Mouse (Mus musculus): ENCODE measurements around the gene Unc93a. TPM values are rescaled to one million over a fixed set of nuclear protein-coding genes. Genes with fewer than 3 reads are reported as not detected.
"Not testable (repeated sequence)": the region's sequence is repeated elsewhere in the genome, so short reads cannot be mapped to it uniquely, and the experiment has no call there.

Gene Unc93a
- total RNA-seq (2014; rRNA removed): 0.09 and 0.13 TPM in 2 replicates
- 0.04 and 0.11 TPM in 2 replicates for polyA plus RNA-seq (2012; rRNA removed)

GRCm38 (mm10) chr17:13131710-13132109 is at the start of gene Unc93a:
Gene Unc93a (minus strand): TSS chr17:13131810.
- H3K9ac ChIP-seq (ENCODE audit: low read depth, low read length); H3K4me3 ChIP-seq (ENCODE audit: insufficient read depth, low read depth, low read length); H3K4me1 ChIP-seq (ENCODE audit: control insufficient read depth, insufficient read depth, low read length); H3K79me2 ChIP-seq (ENCODE audit: control insufficient read depth, insufficient read depth, low read length); H3K27ac ChIP-seq (replicated peaks; ENCODE audit: insufficient read depth, low read depth, low read length); DNase-seq (ENCODE audit: extremely low read depth, low read depth, low spot score); H3K27me3 ChIP-seq (ENCODE audit: control insufficient read depth, insufficient read depth, low read length); H3K36me3 ChIP-seq (ENCODE audit: control insufficient read depth, insufficient read depth, low read length): not testable (repeated sequence)
- WGBS: 92% methylated on average over 3 of the region's 4 CpGs

DNA sequence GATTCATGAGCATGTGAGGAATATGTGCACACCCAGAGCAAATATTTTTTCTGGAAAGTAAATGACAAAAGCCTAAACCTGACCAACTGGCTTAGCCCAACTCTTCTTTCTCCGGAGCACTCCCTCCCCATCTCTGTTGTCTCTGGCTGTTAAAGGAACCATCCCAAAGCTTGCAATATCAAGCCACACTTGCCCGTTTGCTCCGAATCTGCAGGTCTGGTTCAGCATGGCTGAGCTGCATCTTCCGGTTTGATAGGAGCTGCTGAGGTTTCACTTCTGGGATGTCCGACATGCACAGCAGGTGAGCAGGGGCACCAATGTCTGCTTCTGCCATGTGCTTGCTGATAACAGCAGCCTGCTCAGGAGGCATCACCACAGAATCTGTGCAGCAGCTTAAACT is 48.9 kb upstream of the Unc93a start:
- H3K4me1 ChIP-seq (ENCODE audit: control insufficient read depth, insufficient read depth, low read length): not testable (repeated sequence)

GRCm38 (mm10) chr17:13179021-13179420 is 47.4 kb upstream of the Unc93a start:
- WGBS: 84% methylated on average over 4 of the region's 4 CpGs
- H3K4me3 ChIP-seq (ENCODE audit: insufficient read depth, low read depth, low read length); H3K79me2 ChIP-seq (ENCODE audit: control insufficient read depth, insufficient read depth, low read length); DNase-seq (ENCODE audit: extremely low read depth, low read depth, low spot score); H3K36me3 ChIP-seq (ENCODE audit: control insufficient read depth, insufficient read depth, low read length); H3K27me3 ChIP-seq (ENCODE audit: control insufficient read depth, insufficient read depth, low read length); H3K4me1 ChIP-seq (ENCODE audit: control insufficient read depth, insufficient read depth, low read length); H3K9ac ChIP-seq (ENCODE audit: low read depth, low read length); H3K27ac ChIP-seq (replicated peaks; ENCODE audit: insufficient read depth, low read depth, low read length): not testable (repeated sequence)

More for the DNA sequence above, 48.9 kb upstream of the Unc93a start:
- H3K27ac ChIP-seq (replicated peaks; ENCODE audit: insufficient read depth, low read depth, low read length); H3K79me2 ChIP-seq (ENCODE audit: control insufficient read depth, insufficient read depth, low read length); H3K27me3 ChIP-seq (ENCODE audit: control insufficient read depth, insufficient read depth, low read length); H3K36me3 ChIP-seq (ENCODE audit: control insufficient read depth, insufficient read depth, low read length); DNase-seq (ENCODE audit: extremely low read depth, low read depth, low spot score); H3K9ac ChIP-seq (ENCODE audit: low read depth, low read length); H3K4me3 ChIP-seq (ENCODE audit: insufficient read depth, low read depth, low read length): not testable (repeated sequence)
- WGBS: 86% methylated on average over 5 of the region's 5 CpGs

DNA sequence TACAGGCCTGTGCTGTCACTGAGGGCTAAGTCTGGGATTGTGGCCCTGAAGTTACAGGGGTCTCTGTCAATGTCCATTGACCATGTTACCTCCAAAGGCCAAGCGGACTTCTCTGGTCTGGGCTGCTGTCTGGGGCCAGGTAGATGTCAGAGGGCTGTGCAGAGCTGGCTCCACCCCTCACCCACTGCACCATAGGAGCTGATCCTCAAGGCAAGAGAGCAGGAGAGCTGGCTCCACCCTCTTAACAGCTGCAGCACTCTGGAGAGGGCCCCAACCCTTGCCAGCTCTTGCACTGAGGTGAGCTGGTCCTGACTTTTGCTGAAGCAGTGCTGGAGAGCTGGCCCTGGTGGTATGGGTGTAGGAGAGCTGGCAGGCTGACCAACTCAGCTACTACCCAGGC is 46.2 kb upstream of the Unc93a start:
- H3K9ac ChIP-seq (ENCODE audit: low read depth, low read length); DNase-seq (ENCODE audit: extremely low read depth, low read depth, low spot score); H3K27me3 ChIP-seq (ENCODE audit: control insufficient read depth, insufficient read depth, low read length); H3K36me3 ChIP-seq (ENCODE audit: control insufficient read depth, insufficient read depth, low read length); H3K4me1 ChIP-seq (ENCODE audit: control insufficient read depth, insufficient read depth, low read length); H3K27ac ChIP-seq (replicated peaks; ENCODE audit: insufficient read depth, low read depth, low read length); H3K4me3 ChIP-seq (ENCODE audit: insufficient read depth, low read depth, low read length); H3K79me2 ChIP-seq (ENCODE audit: control insufficient read depth, insufficient read depth, low read length): not testable (repeated sequence)
- 61% methylated on average over 1 of the region's 1 CpGs for WGBS

DNA sequence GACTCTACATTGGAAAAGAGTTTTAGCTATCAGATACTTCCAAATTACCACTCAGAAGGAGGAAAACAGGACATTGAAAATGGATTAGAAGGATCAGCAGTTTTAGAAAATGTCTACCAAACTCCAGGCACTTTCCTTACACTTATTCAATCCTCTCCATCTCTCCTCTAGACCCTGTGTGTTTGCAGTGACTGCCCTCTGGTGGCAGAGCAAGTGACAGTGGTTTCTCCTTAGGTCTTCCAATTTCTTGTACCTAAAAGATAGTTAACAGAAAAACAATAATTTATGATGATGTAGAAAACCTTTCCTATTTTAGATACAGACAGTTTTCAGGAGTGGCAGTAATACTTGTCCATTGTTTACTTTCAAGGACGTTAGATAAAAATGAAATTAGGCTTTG is 44.0 kb upstream of the Unc93a start:
- not testable (repeated sequence) for H3K27ac ChIP-seq (replicated peaks; ENCODE audit: insufficient read depth, low read depth, low read length); H3K9ac ChIP-seq (ENCODE audit: low read depth, low read length); DNase-seq (ENCODE audit: extremely low read depth, low read depth, low spot score); H3K36me3 ChIP-seq (ENCODE audit: control insufficient read depth, insufficient read depth, low read length); H3K4me3 ChIP-seq (ENCODE audit: insufficient read depth, low read depth, low read length); H3K79me2 ChIP-seq (ENCODE audit: control insufficient read depth, insufficient read depth, low read length); H3K4me1 ChIP-seq (ENCODE audit: control insufficient read depth, insufficient read depth, low read length); H3K27me3 ChIP-seq (ENCODE audit: control insufficient read depth, insufficient read depth, low read length)
- 42% methylated on average over 1 of the region's 1 CpGs for WGBS

DNA sequence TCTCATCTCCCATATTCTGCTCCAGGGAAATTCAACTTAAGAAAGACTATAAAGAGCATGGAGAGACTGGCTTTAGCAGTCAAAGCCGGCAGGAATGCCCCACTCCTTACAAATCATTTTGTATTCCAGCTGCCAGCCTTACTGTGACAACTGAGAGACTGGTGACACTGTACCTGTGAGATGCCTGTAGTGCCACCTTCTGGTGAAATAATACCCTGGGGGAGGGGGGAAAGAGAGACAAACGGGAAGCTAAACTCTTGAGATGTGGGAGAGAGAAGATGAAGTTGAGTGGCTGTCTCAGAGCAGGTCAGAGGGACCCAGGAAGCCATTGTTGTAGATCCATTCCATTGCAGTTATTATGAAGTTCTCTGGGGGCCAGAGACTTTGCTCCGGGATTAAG is 42.4 kb upstream of the Unc93a start:
- H3K27ac ChIP-seq (replicated peaks; ENCODE audit: insufficient read depth, low read depth, low read length); H3K4me1 ChIP-seq (ENCODE audit: control insufficient read depth, insufficient read depth, low read length); H3K4me3 ChIP-seq (ENCODE audit: insufficient read depth, low read depth, low read length); DNase-seq (ENCODE audit: extremely low read depth, low read depth, low spot score); H3K27me3 ChIP-seq (ENCODE audit: control insufficient read depth, insufficient read depth, low read length); H3K79me2 ChIP-seq (ENCODE audit: control insufficient read depth, insufficient read depth, low read length); H3K36me3 ChIP-seq (ENCODE audit: control insufficient read depth, insufficient read depth, low read length); H3K9ac ChIP-seq (ENCODE audit: low read depth, low read length): not testable (repeated sequence)
- WGBS: 29% methylated on average over 2 of the region's 3 CpGs

- H3K4me1 ChIP-seq (ENCODE audit: control insufficient read depth, insufficient read depth, low read length); H3K27ac ChIP-seq (replicated peaks; ENCODE audit: insufficient read depth, low read depth, low read length); H3K36me3 ChIP-seq (ENCODE audit: control insufficient read depth, insufficient read depth, low read length); H3K9ac ChIP-seq (ENCODE audit: low read depth, low read length); H3K79me2 ChIP-seq (ENCODE audit: control insufficient read depth, insufficient read depth, low read length); H3K27me3 ChIP-seq (ENCODE audit: control insufficient read depth, insufficient read depth, low read length); H3K4me3 ChIP-seq (ENCODE audit: insufficient read depth, low read depth, low read length); DNase-seq (ENCODE audit: extremely low read depth, low read depth, low spot score): not testable (repeated sequence)
- WGBS: 84% methylated on average over 6 of the region's 6 CpGs
Observed at GRCm38 (mm10) chr17:13173578-13173977, 42.0 kb upstream of the Unc93a start.

- H3K9ac ChIP-seq (ENCODE audit: low read depth, low read length); H3K27me3 ChIP-seq (ENCODE audit: control insufficient read depth, insufficient read depth, low read length); H3K36me3 ChIP-seq (ENCODE audit: control insufficient read depth, insufficient read depth, low read length); H3K4me3 ChIP-seq (ENCODE audit: insufficient read depth, low read depth, low read length); H3K79me2 ChIP-seq (ENCODE audit: control insufficient read depth, insufficient read depth, low read length); DNase-seq (ENCODE audit: extremely low read depth, low read depth, low spot score); H3K4me1 ChIP-seq (ENCODE audit: control insufficient read depth, insufficient read depth, low read length); H3K27ac ChIP-seq (replicated peaks; ENCODE audit: insufficient read depth, low read depth, low read length): not testable (repeated sequence)
- 91% methylated on average over 7 of the region's 7 CpGs for WGBS
Observed at GRCm38 (mm10) chr17:13146128-13146527, 14.5 kb upstream of the Unc93a start.

DNA sequence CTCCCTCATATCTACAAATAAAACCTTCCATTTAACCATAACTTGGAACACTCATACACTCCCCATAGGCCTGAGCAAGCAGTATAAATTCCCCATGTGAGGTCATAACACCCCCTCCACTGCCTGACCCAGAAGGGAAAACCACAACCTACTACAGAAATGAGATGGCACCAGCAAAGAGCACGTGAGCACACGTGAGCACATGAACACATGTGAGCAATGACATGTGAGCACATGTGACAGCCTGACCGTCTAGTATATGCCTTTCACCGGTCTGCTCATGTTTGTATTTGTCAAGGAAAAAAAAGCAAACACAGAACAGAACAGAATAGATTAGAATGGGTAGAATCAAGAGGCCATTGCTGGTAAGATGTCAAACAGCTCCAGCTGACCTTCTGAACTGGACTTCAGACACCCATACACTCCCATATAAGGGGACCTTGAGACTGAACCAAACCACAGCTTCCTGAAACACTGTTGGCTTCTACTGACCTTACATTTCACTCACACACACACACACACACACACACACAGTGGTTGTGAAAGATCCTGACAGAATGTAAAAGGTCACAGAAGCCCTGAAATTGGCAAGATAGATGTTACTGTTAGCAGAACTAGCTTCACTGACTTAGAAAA is 13.1 kb upstream of the Unc93a start:
- H3K4me3 ChIP-seq (ENCODE audit: insufficient read depth, low read depth, low read length); H3K9ac ChIP-seq (ENCODE audit: low read depth, low read length); H3K79me2 ChIP-seq (ENCODE audit: control insufficient read depth, insufficient read depth, low read length); H3K4me1 ChIP-seq (ENCODE audit: control insufficient read depth, insufficient read depth, low read length); H3K27me3 ChIP-seq (ENCODE audit: control insufficient read depth, insufficient read depth, low read length); H3K27ac ChIP-seq (replicated peaks; ENCODE audit: insufficient read depth, low read depth, low read length); H3K36me3 ChIP-seq (ENCODE audit: control insufficient read depth, insufficient read depth, low read length): not testable (repeated sequence)
- 29% methylated on average over 4 of the region's 4 CpGs for WGBS
- DNase-seq (ENCODE audit: extremely low read depth, low read depth, low spot score): peak; percentile 71
